Comparison of ENCODE assay signal across 1 mouse cellular context in genomic region chr9:73070971-73071659, GRCm38 (mm10).
A peak's percentile ranks its signal among the peaks of the same experiment; 100 is the strongest.
TF ChIP-seq lines count a peak whose summit lies in the region.

No protein-coding gene starts in this region.

TF ChIP-seq in MEL, 35 proteins besides CTCF, POLR2A, EP300 and RAD21 (continued from another document):
- no peak for TF ChIP-seq NELFE (IDR thresholded peaks at IDR 0.05; ENCODE audit: low read depth, low read length)
- no peak for TF ChIP-seq CHD2 (IDR thresholded peaks at IDR 0.05; ENCODE audit: low read length)
- no peak; the same call in none of the 2 replicates for TF ChIP-seq HCFC1 (IDR thresholded peaks at IDR 0.05; ENCODE audit: low read depth, low read length)
- no peak for TF ChIP-seq CHD1 (IDR thresholded peaks at IDR 0.05; ENCODE audit: low read depth, low read length)
- no peak; the same call in 1 of the 2 replicates for TF ChIP-seq SMC3 (IDR thresholded peaks at IDR 0.05; ENCODE audit: low read depth, low read length)
- peak; percentile 37; the same call in 1 of the 2 replicates for TF ChIP-seq BHLHE40 (IDR thresholded peaks at IDR 0.05; ENCODE audit: borderline replicate concordance, low read depth, low read length)
- TF ChIP-seq E2F4 (IDR thresholded peaks at IDR 0.05; ENCODE audit: borderline replicate concordance, low read depth, low read length), result no peak
- TF ChIP-seq POLR2AphosphoS2 (IDR thresholded peaks at IDR 0.05; ENCODE audit: low read length), result no peak
- TF ChIP-seq MXI1 (IDR thresholded peaks at IDR 0.05; ENCODE audit: low read depth, low read length), result 0 out of 2 replicates have a peak, but pooled peaks have one; percentile 46
- peak; percentile 61; the same call in 1 of the 2 replicates for TF ChIP-seq MAFK (IDR thresholded peaks at IDR 0.05; ENCODE audit: borderline replicate concordance, low read depth, low read length)
- TF ChIP-seq JUND (IDR thresholded peaks at IDR 0.05; ENCODE audit: low read depth, low read length), result no peak
- TF ChIP-seq UBTF (IDR thresholded peaks at IDR 0.05; ENCODE audit: borderline replicate concordance, insufficient read depth, low read depth, low read length), result no peak
TF ChIP-seq in MEL: peak in this region for 15.
